ENCODE assay signal across 29 mouse cellular contexts in genomic region chr5:138075684-138076083, GRCm38 (mm10). TPM values are rescaled to one million over a fixed set of nuclear protein-coding genes. Genes with fewer than 3 reads are reported as not detected.
"Had no signal": no experiment of that assay in that cellular context is flagged by ENCODE, and none has a peak within 500 bp of the region (broad histone marks: within the 10 kb centered on the region; RNA-seq: fewer than 3 reads in every experiment).

No protein-coding gene starts in this region.

- H3K4me3 ChIP-seq: limb, embryonic 12.5 days; limb, embryonic 15.5 days; lung, embryonic 15.5 days had no signal

- H3K4me2 ChIP-seq: limb, embryonic 12.5 days; limb, embryonic 15.5 days; lung, embryonic 15.5 days; midbrain, embryonic 11.5 days had no signal

- H3K4me1 ChIP-seq: limb, embryonic 12.5 days; limb, embryonic 15.5 days; lung, embryonic 15.5 days had no signal

- H3K9ac ChIP-seq: limb, embryonic 12.5 days; limb, embryonic 15.5 days; liver, embryonic 14.5 days; lung, embryonic 15.5 days had no signal

- H3K9me3 ChIP-seq: limb, embryonic 12.5 days; limb, embryonic 15.5 days; lung, embryonic 15.5 days had no signal

- ATAC-seq: inflammation-experienced regulatory T-cells, adult 6 months; intestine, embryonic 16.5 days had no signal

- H3K27ac ChIP-seq: limb, embryonic 12.5 days; limb, embryonic 15.5 days; liver, embryonic 14.5 days; lung, embryonic 15.5 days; stomach, postnatal 0 days had no signal

- DNase-seq: left cerebral cortex, postnatal 4 days; lung, adult 18-20 months; lung, postnatal 10 days; lung, postnatal 4 days; midbrain, embryonic 14.5 days; right cerebral cortex, adult 18-20 months; right cerebral cortex, postnatal 14 days; right cerebral cortex, postnatal 4 days; thymus, adult 2 months; thymus, postnatal 14 days; thymus, postnatal 4 days had no signal

- H3K36me3 ChIP-seq: limb, embryonic 12.5 days; limb, embryonic 15.5 days; lung, embryonic 15.5 days had no signal

- H3K27me3 ChIP-seq: limb, embryonic 12.5 days; limb, embryonic 15.5 days; lung, embryonic 15.5 days had no signal

RNA-seq across cellular contexts. Expression of gene Smok3c, which starts 22.7 kb away (rescaled TPM):
- total RNA-seq: layer of hippocampus, adult 18-20 months; layer of hippocampus, postnatal 14 days; left cerebral cortex, adult 8-10 months; left cerebral cortex, postnatal 14 days; left cerebral cortex, postnatal 4 days; megakaryocyte progenitor cell, adult 5-6 weeks; megakaryocyte-erythroid progenitor cell, adult 5-6 weeks; midbrain, postnatal 0 days had no signal
- polyA plus RNA-seq: inflammation-experienced regulatory T-cells, adult 6 months; intestine, embryonic 16.5 days; limb, embryonic 12.5 days; limb, embryonic 15.5 days; liver, embryonic 14.5 days; lung, embryonic 15.5 days; midbrain, embryonic 11.5 days; midbrain, embryonic 14.5 days; midbrain, postnatal 0 days; neural tube, embryonic 11.5 days; neural tube, embryonic 14.5 days; stomach, embryonic 14.5 days; stomach, postnatal 0 days; thymus, adult 2 months had no signal

RNA-seq across cellular contexts. Expression of gene Smok3b, which starts 54.5 kb away (rescaled TPM):
- total RNA-seq: layer of hippocampus, adult 18-20 months; layer of hippocampus, postnatal 14 days; left cerebral cortex, adult 8-10 months; left cerebral cortex, postnatal 14 days; left cerebral cortex, postnatal 4 days; megakaryocyte progenitor cell, adult 5-6 weeks; megakaryocyte-erythroid progenitor cell, adult 5-6 weeks; midbrain, postnatal 0 days had no signal
- polyA plus RNA-seq: inflammation-experienced regulatory T-cells, adult 6 months; intestine, embryonic 16.5 days; limb, embryonic 12.5 days; limb, embryonic 15.5 days; liver, embryonic 14.5 days; lung, embryonic 15.5 days; midbrain, embryonic 11.5 days; midbrain, embryonic 14.5 days; midbrain, postnatal 0 days; neural tube, embryonic 11.5 days; neural tube, embryonic 14.5 days; stomach, embryonic 14.5 days; stomach, postnatal 0 days; thymus, adult 2 months had no signal

RNA-seq across cellular contexts. Expression of gene Smok3a, which starts 54.6 kb away (rescaled TPM):
- total RNA-seq: layer of hippocampus, adult 18-20 months; layer of hippocampus, postnatal 14 days; left cerebral cortex, adult 8-10 months; left cerebral cortex, postnatal 14 days; left cerebral cortex, postnatal 4 days; megakaryocyte progenitor cell, adult 5-6 weeks; megakaryocyte-erythroid progenitor cell, adult 5-6 weeks; midbrain, postnatal 0 days had no signal
- polyA plus RNA-seq: inflammation-experienced regulatory T-cells, adult 6 months; intestine, embryonic 16.5 days; limb, embryonic 12.5 days; limb, embryonic 15.5 days; liver, embryonic 14.5 days; lung, embryonic 15.5 days; midbrain, embryonic 11.5 days; midbrain, embryonic 14.5 days; midbrain, postnatal 0 days; neural tube, embryonic 11.5 days; neural tube, embryonic 14.5 days; stomach, embryonic 14.5 days; stomach, postnatal 0 days; thymus, adult 2 months had no signal
